Mouse (Mus musculus) hindlimb bud, embryonic 11.5 days (tissue): Measurements from ENCODE around the gene Mindy3.

Experiments
- DNase-seq: peaks from one replicate; pipeline ENCODE4 v3.0.0-alpha.2; 2012; ENCODE audit warnings: low read depth, low spot score; ENCODE audit errors: extremely low spot score

Mindy3 gene

GRCm38 (mm10) chr2:12372883-12373282 is 46.4 kb downstream of the Mindy3 start:
- DNase-seq = no peak

GRCm38 (mm10) chr2:12371401-12371800 is 47.9 kb downstream of the Mindy3 start:
- no peak for DNase-seq

GRCm38 (mm10) chr2:12368451-12368850 is 50.8 kb downstream of the Mindy3 start:
- no peak for DNase-seq

GRCm38 (mm10) chr2:12368016-12368415 is 51.3 kb downstream of the Mindy3 start:
- no peak for DNase-seq

GRCm38 (mm10) chr2:12361310-12361709 is 58.0 kb downstream of the Mindy3 start:
- no peak for DNase-seq

GRCm38 (mm10) chr2:12354837-12355236 is 64.4 kb downstream of the Mindy3 start:
- DNase-seq = no peak

- DNase-seq = no peak
Measured at GRCm38 (mm10) chr2:12348914-12349313, 70.4 kb downstream of the Mindy3 start.

- DNase-seq = no peak
Measured at GRCm38 (mm10) chr2:12331962-12332361, 87.3 kb downstream of the Mindy3 start.

- no peak for DNase-seq
Measured at GRCm38 (mm10) chr2:12329620-12330019, 89.7 kb downstream of the Mindy3 start.

- DNase-seq = no peak
Measured at GRCm38 (mm10) chr2:12329068-12329407, 90.2 kb downstream of the Mindy3 start.

- no peak for DNase-seq
Measured at GRCm38 (mm10) chr2:12328355-12329067, 90.8 kb downstream of the Mindy3 start.

GRCm38 (mm10) chr2:12327691-12328354 is 91.4 kb downstream of the Mindy3 start:
- no peak for DNase-seq

GRCm38 (mm10) chr2:12327216-12327615 is 92.1 kb downstream of the Mindy3 start:
- no peak for DNase-seq

GRCm38 (mm10) chr2:12325868-12326267 is 93.4 kb downstream of the Mindy3 start:
- no peak for DNase-seq

- DNase-seq = no peak
Measured at GRCm38 (mm10) chr2:12325417-12325816, 93.9 kb downstream of the Mindy3 start.

- DNase-seq = no peak
Measured at GRCm38 (mm10) chr2:12320914-12321313, 98.4 kb downstream of the Mindy3 start.

- DNase-seq = no peak
Measured at GRCm38 (mm10) chr2:12318715-12319114, 100.6 kb downstream of the Mindy3 start.

- no peak for DNase-seq
Measured at GRCm38 (mm10) chr2:12318036-12318435, 101.2 kb downstream of the Mindy3 start.

GRCm38 (mm10) chr2:12317343-12317742 is 101.9 kb downstream of the Mindy3 start:
- no peak for DNase-seq

- no peak for DNase-seq
Measured at GRCm38 (mm10) chr2:12316361-12316760, 102.9 kb downstream of the Mindy3 start.

GRCm38 (mm10) chr2:12314028-12314427 is 105.2 kb downstream of the Mindy3 start:
- DNase-seq = no peak

- no peak for DNase-seq
Measured at GRCm38 (mm10) chr2:12308466-12308865, 110.8 kb downstream of the Mindy3 start.

GRCm38 (mm10) chr2:12307311-12307710 is 112.0 kb downstream of the Mindy3 start:
- no peak for DNase-seq
